Mouse (Mus musculus) forebrain, embryonic 15.5 days (tissue): Measurements from ENCODE around the gene Atxn7l2. TPM values are rescaled to one million over a fixed set of nuclear protein-coding genes. Genes with fewer than 3 reads are reported as not detected.

ENCODE experiments used
- ATAC-seq: fragments of 200-750 bp; cut with Nextera tagmentation; replicated peaks from 2 replicates; pipeline ENCODE4 v1.8.0; 2017; ENCODE audit warnings: mild to moderate bottlenecking, moderate TSS enrichment, moderate library complexity
- H3K27ac ChIP-seq: fragments of 300-500 bp; sonication (generic); replicated peaks from 2 replicates; pipeline ENCODE4 v1.5.1; 2015; ENCODE audit warnings: mild to moderate bottlenecking, inconsistent platforms
- H3K27me3 ChIP-seq: fragments of 300-500 bp; sonication (generic); 2 replicates; pipeline ENCODE4 v1.6.1; 2015; ENCODE audit warnings: inconsistent platforms
- H3K36me3 ChIP-seq: fragments of 300-500 bp; sonication (generic); 2 replicates; pipeline ENCODE4 v1.6.1; 2015; ENCODE audit warnings: mild to moderate bottlenecking, inconsistent platforms
- H3K4me1 ChIP-seq: fragments of 300-500 bp; sonication (generic); 2 replicates; pipeline ENCODE4 v1.6.1; 2015; ENCODE audit warnings: inconsistent platforms
- H3K4me2 ChIP-seq: fragments of 300-500 bp; sonication (generic); replicated peaks from 2 replicates; pipeline ENCODE4 v1.6.1; 2015; ENCODE audit warnings: mild to moderate bottlenecking, inconsistent platforms
- H3K4me3 ChIP-seq: fragments of 300-500 bp; sonication (generic); 2 replicates; pipeline ENCODE4 v1.5.1; 2015; ENCODE audit warnings: mild to moderate bottlenecking, inconsistent platforms
- H3K9ac ChIP-seq: fragments of 300-500 bp; sonication (generic); replicated peaks from 2 replicates; pipeline ENCODE4 v1.6.1; 2015; ENCODE audit warnings: mild to moderate bottlenecking, inconsistent platforms
- H3K9me3 ChIP-seq: fragments of 300-500 bp; sonication (generic); 2 replicates; pipeline ENCODE4 v1.6.1; 2016; ENCODE audit warnings: inconsistent platforms
- WGBS: fragments of 180-500 bp; shearing (Covaris S2); methylation state at CpG from one replicate; pipeline ENCODE4 v1.1.7; 2015; ENCODE audit warnings: mixed read lengths; 5-methylcytosine and 5-hydroxymethylcytosine counted together
- polyA plus RNA-seq: library from polyadenylated mRNA; unstranded; fragments of >200 nt; fragmentation: Nextera tagmentation; extraction: Ambion mirVana; gene quantifications from 2 replicates; pipeline ENCODE4 v1.2.1, GENCODE M21; 2015

Gene Atxn7l2
- polyA plus RNA-seq, 1 experiment from 2014 or later: 33.6 TPM

DNA sequence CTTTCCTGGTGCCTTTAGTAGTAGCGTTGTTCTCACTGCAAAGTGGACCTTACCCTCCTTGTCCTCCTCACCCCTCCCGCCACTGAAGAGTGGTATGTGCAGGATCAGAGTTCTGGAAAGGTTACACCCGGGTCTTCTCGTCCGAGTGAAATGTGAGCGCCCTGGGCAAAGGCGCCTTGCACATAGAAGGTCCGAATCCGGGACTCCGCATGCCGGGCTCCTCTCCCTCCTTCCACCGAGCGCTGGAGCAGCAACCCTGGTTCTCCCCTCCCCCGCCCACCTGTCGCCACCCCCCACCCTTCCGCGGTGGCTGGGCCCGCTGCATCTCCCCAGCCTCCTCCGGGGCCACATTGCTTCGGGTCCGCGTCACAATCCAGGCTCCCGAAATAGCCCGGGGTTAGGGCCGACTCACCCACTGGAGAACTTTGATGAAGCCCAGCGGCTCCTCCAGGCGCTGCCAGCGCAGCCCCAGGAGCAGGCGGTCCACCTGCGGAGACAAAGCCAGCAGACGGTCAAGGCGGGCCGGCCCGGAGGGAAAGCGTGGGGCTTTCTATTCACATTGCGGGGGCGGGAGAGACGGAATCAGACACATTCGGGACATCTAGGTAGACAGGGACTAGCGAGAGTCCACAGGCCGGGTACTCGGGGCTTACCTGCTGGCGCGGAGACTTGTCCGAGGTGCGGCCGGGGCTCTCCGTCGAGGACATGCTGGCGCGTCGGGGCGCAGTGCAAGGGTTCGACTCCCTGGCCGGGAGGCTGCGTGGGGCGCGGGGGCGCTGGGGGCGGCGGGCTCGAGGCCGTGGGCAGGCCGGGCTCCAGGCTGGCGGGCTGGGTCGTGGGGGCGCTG, 15.2 kb upstream of the Atxn7l2 start:
- WGBS: 2% methylated on average over 67 of the region's 67 CpGs
- Histone ChIP-seq H3K9me3 (no peaks in the 10 kb centered on the region), H3K27ac (no peak overlapping the region), H3K27me3 (peaks cover 36% of the 10 kb centered on the region), H3K9ac (peak overlapping the region; percentile 35), H3K4me2 (peak overlapping the region; percentile 75), H3K4me3 (peak overlapping the region; percentile 44), H3K36me3 (no peaks in the 10 kb centered on the region), H3K4me1 (peaks cover 19% of the 10 kb centered on the region)
- peak; percentile 51; the same call in 1 of the 2 replicates for ATAC-seq

DNA sequence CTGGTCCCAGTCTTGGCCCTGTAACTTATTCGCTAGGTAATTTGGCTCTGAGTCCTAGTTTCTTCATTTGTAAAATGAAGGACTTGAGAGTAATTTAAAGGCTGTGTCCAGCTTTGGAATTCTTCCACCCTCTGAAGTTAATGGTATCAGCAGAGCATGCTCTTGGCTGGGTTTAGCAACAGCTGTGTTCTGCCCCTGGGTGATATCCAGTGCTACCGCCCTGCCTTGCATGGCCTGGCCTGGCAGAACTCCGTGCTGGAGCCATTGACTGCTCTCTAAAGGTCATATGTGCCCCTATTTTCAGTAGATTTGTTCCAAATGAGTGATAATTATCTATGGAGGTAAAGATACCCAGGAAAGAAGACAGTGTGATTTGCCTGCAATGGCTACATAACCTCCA, 9.9 kb upstream of the Atxn7l2 start:
- Histone ChIP-seq H3K4me2 (no peak overlapping the region), H3K27ac (no peak overlapping the region), H3K4me3 (no peak overlapping the region), H3K9ac (no peak overlapping the region), H3K36me3 (no peaks in the 10 kb centered on the region), H3K4me1 (peaks cover 2% of the 10 kb centered on the region; the same call in 1 of the 2 replicates), H3K27me3 (peaks cover 16% of the 10 kb centered on the region), H3K9me3 (no peaks in the 10 kb centered on the region)
- WGBS: 81% methylated on average over 3 of the region's 3 CpGs
- no peak for ATAC-seq

- ATAC-seq: no peak
- Histone ChIP-seq H3K36me3 (no peaks in the 10 kb centered on the region), H3K9me3 (no peaks in the 10 kb centered on the region), H3K27me3 (no peaks in the 10 kb centered on the region), H3K4me1 (peaks cover 13% of the 10 kb centered on the region), H3K4me2 (no peak overlapping the region), H3K4me3 (no peak overlapping the region), H3K27ac (no peak overlapping the region), H3K9ac (no peak overlapping the region)
- WGBS: 19% methylated on average over 5 of the region's 5 CpGs
Measured at GRCm38 (mm10) chr3:108214734-108215133, 4.0 kb upstream of the Atxn7l2 start.

- H3K27ac ChIP-seq: peak overlapping the region; percentile 98
Measured at GRCm38 (mm10) chr3:108212406-108212805, 1.7 kb upstream of the Atxn7l2 start.

GRCm38 (mm10) chr3:108211845-108212244, 1.1 kb upstream of the Atxn7l2 start:
- H3K27ac ChIP-seq: peak overlapping the region; percentile 98
- H3K4me3 ChIP-seq: peak overlapping the region; percentile 72

More at GRCm38 (mm10) chr3:108212406-108212805, 1.7 kb upstream of the Atxn7l2 start:
- Histone ChIP-seq H3K9ac (no peak overlapping the region), H3K4me1 (peaks cover 33% of the 10 kb centered on the region), H3K9me3 (no peaks in the 10 kb centered on the region), H3K4me2 (no peak overlapping the region), H3K36me3 (no peaks in the 10 kb centered on the region), H3K4me3 (no peak overlapping the region), H3K27me3 (no peaks in the 10 kb centered on the region)
- WGBS: 83% methylated on average over 8 of the region's 8 CpGs
- no peak for ATAC-seq

GRCm38 (mm10) chr3:108209946-108210770, 576 bp downstream of the Atxn7l2 start:
- Histone ChIP-seq H3K27ac (peak overlapping the region; percentile 98), H3K4me2 (peak overlapping the region; percentile 95), H3K9me3 (no peaks in the 10 kb centered on the region), H3K9ac (peak overlapping the region; percentile 89), H3K4me3 (peak overlapping the region; percentile 72), H3K36me3 (peaks cover 16% of the 10 kb centered on the region), H3K4me1 (peaks cover 41% of the 10 kb centered on the region), H3K27me3 (no peaks in the 10 kb centered on the region)
- under 1% methylated on average over 70 of the region's 72 CpGs for WGBS
- peak; percentile 95 for ATAC-seq

More at GRCm38 (mm10) chr3:108211845-108212244, 1.1 kb upstream of the Atxn7l2 start:
- Histone ChIP-seq H3K9me3 (no peaks in the 10 kb centered on the region), H3K4me2 (peak overlapping the region; percentile 63), H3K9ac (0 out of 2 replicates have a peak overlapping the region, but pooled peaks have one; percentile 89), H3K27me3 (no peaks in the 10 kb centered on the region), H3K36me3 (no peaks in the 10 kb centered on the region), H3K4me1 (peaks cover 38% of the 10 kb centered on the region)
- ATAC-seq: no peak
- 31% methylated on average over 6 of the region's 6 CpGs for WGBS

DNA sequence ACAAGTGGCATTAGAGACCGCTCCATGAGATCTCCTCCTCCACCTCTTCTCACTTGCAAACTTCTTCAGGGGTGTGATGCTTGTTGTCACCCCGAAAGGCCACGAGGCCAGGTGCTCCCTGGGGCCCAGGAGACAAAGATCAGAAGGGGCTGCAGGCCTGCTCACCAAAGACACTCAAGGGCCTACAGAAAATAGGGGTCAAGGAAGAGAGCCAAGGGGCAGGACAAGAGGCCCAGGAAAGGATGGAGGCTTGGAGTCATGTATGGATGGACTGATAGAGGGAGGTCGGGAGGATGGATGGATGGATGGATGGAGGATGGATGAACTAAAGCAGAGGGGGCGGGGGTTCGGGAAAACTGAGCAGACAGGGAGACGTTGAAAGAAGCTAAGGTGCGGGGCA, 1.2 kb downstream of the Atxn7l2 start:
- H3K9ac ChIP-seq: peak overlapping the region; percentile 89
- WGBS: 5% methylated on average over 8 of the region's 8 CpGs
- peak overlapping the region; percentile 72 for H3K4me3 ChIP-seq
- peaks cover 41% of the 10 kb centered on the region for H3K4me1 ChIP-seq
- no peaks in the 10 kb centered on the region for H3K9me3 ChIP-seq
- ATAC-seq: peak; percentile 3; the same call in 1 of the 2 replicates
- H3K36me3 ChIP-seq: peaks cover 22% of the 10 kb centered on the region
- H3K4me2 ChIP-seq: peak overlapping the region; percentile 95
- no peaks in the 10 kb centered on the region for H3K27me3 ChIP-seq
- H3K27ac ChIP-seq: peak overlapping the region; percentile 98

- no peak for ATAC-seq
- H3K4me3 ChIP-seq: peak overlapping the region; percentile 72
- peaks cover 43% of the 10 kb centered on the region for H3K4me1 ChIP-seq
- peak overlapping the region; percentile 95 for H3K4me2 ChIP-seq
- H3K27ac ChIP-seq: peak overlapping the region; percentile 98
- peaks cover 25% of the 10 kb centered on the region for H3K36me3 ChIP-seq
- no peaks in the 10 kb centered on the region for H3K9me3 ChIP-seq
- H3K27me3 ChIP-seq: no peaks in the 10 kb centered on the region
- WGBS: 59% methylated on average over 3 of the region's 3 CpGs
- peak overlapping the region; percentile 89 for H3K9ac ChIP-seq
Measured at GRCm38 (mm10) chr3:108209001-108209400, 1.7 kb downstream of the Atxn7l2 start.

DNA sequence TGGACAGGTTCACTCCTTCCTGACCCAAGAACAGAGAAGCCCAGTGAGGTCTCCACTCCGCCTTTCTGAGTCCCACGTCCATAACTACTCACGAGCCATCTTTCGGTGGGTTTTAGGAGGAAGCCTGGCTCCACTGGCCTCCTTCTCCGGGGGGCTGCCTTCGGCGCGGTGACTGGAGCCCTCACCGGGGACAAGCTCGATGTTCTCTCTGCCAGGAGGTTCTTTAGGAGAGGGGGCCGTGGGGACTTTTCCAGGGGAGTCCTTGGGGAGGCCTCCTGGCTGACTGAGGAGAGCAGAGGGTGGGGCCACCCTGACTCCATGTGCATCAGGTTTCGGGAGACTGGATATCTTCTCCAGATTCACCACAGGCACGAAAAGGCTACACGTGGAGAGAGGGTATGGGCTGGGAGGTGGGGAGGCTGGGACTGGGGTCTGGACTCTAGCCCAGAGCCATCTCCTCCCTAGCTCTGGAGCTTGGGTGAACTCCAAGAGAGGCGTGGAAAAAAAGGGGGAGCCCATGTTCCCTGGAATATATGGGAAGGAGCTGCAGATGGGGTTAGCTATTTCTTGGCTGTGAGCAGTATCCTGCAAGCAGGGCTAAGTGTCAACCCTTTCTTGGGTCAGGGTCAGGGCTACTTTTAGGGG, 3.9 kb downstream of the Atxn7l2 start:
- ATAC-seq: no peak
- no peak overlapping the region for H3K9ac ChIP-seq
- no peaks in the 10 kb centered on the region for H3K9me3 ChIP-seq
- no peaks in the 10 kb centered on the region for H3K27me3 ChIP-seq
- no peak overlapping the region for H3K4me2 ChIP-seq
- WGBS: 74% methylated on average over 15 of the region's 15 CpGs
- peaks cover 39% of the 10 kb centered on the region for H3K4me1 ChIP-seq
- no peak overlapping the region for H3K4me3 ChIP-seq
- H3K36me3 ChIP-seq: peaks cover 38% of the 10 kb centered on the region
- H3K27ac ChIP-seq: no peak overlapping the region

DNA sequence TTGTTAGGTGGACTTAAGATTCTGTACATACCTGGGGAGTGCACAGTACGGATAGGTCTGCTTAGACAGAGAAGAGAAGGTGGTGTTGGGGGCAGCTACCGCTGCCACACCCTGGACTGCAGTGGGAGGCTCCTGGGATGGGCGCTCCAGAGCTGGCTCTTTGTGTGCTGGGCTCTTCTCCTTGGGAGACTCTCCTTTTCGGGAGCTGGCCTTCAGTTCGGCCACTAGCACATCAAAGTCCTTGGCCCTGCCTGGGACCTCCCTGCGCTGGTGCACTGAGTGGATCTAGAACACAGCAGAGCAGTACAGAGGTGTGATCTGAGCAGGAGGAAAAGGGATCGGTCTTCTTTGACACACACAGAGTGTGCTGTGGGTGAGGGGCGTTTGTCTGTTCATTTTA, 5.1 kb downstream of the Atxn7l2 start:
- Histone ChIP-seq H3K36me3 (peaks cover 40% of the 10 kb centered on the region), H3K4me1 (peaks cover 45% of the 10 kb centered on the region), H3K9ac (no peak overlapping the region), H3K27me3 (no peaks in the 10 kb centered on the region), H3K4me2 (no peak overlapping the region), H3K9me3 (no peaks in the 10 kb centered on the region), H3K27ac (0 out of 2 replicates have a peak overlapping the region, but pooled peaks have one; percentile 5), H3K4me3 (no peak overlapping the region)
- ATAC-seq: no peak
- 90% methylated on average over 8 of the region's 8 CpGs for WGBS

DNA sequence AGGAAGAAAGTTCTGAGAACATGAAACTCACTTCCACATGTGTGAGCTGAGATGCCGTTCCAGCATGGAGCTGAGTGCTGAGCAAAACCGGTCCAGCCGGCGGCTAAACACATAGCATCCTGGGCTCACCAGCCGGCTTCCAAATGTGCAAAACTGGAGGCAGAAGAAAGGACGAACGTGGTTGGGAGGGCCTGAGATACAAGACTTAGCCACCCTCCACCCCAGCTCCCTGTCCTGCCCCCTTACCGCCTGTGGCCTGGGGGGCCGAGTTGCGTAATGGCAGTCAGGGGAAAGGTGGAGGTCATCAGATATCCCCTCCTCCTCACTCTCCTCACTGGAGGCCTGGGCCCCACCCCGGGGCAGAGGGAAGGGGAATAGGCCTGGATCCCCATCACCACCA, 6.3 kb downstream of the Atxn7l2 start:
- Histone ChIP-seq H3K4me1 (peaks cover 53% of the 10 kb centered on the region), H3K9me3 (no peaks in the 10 kb centered on the region), H3K27ac (no peak overlapping the region), H3K36me3 (peaks cover 40% of the 10 kb centered on the region), H3K4me3 (no peak overlapping the region), H3K9ac (no peak overlapping the region), H3K27me3 (no peaks in the 10 kb centered on the region), H3K4me2 (no peak overlapping the region)
- no peak for ATAC-seq
- 86% methylated on average over 11 of the region's 11 CpGs for WGBS
